Mouse (Mus musculus) liver, embryonic 14.5 days (tissue): ENCODE measurements around the gene Mroh8.

Experiments
- CTCF ChIP-seq: IDR thresholded peaks from 2 replicates; pipeline ENCODE4 v1.5.1; 2016; ENCODE audit warnings: antibody characterized with exemption, low read depth, control low read depth
- EP300 ChIP-seq: IDR thresholded peaks from 2 replicates; pipeline ENCODE4 v1.6.1; 2016; ENCODE audit warnings: antibody characterized with exemption, low read depth

GRCm38 (mm10) chr2:157164101-157164500, 115.2 kb downstream of the Mroh8 start:
- no peak for TF ChIP-seq CTCF
- no peak for TF ChIP-seq EP300
